Mouse (Mus musculus) erythroblast, embryonic 14.5 days (primary cell): Measurements from ENCODE around the gene Mettl3.

Source experiments
- GATA1 ChIP-seq: IDR thresholded peaks from 2 replicates; pipeline ENCODE4 v1.6.1; 2012; ENCODE audit warnings: low read length, inconsistent platforms, mixed read lengths
- TAL1 ChIP-seq: IDR thresholded peaks from 3 replicates; pipeline ENCODE4 v1.6.1; 2012; ENCODE audit warnings: low read length, inconsistent platforms, mixed read lengths

DNA sequence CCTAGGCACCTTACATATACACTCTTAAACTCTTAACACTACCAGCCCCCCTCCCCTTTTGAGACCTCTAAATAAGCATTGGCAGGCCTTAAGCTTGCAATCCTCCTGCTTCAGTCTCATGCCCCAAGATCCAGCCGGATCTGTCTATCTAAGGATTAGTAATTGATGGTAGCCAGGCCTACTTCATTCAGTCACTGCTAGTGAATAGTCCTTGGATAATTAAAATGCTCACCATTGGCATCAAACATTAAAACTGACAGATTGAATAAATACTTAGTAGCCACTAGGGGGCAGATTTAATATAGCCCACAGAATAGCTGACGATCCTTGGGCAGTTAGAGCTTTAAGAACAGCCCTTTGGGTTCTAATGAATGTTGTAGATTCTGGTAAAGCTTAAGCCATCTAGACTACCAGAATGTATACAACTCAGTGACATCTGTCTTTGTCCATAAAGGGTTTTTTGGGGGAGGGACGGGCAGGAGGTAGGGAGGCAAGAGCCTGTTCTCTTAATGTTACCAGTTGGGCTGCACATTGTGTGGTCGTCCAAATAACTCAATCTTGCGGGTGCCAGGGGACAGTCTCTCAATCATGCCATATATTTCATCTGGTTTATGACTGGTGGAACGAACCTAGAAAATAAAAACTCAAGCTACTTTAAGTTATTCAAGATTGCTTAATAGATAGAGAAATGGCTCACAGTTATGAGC lies 9.2 kb downstream of the Mettl3 start:
- TF ChIP-seq GATA1 (no peak), TAL1 (no peak)
